7 mouse cellular contexts compared by ENCODE assay signal in genomic region chr12:104829596-104830282, GRCm38 (mm10). TPM values are rescaled to one million over a fixed set of nuclear protein-coding genes. Genes with fewer than 3 reads are reported as not detected.
A peak's percentile ranks its signal among the peaks of the same experiment; 100 is the strongest.
DNase-seq lines count a peak whose midpoint lies in the region; ATAC-seq and TF ChIP-seq lines count a peak whose summit lies in the region.

No protein-coding gene starts in this region.

- peak; percentile 35 for TF ChIP-seq CTCF in ES-Bruce4 (IDR thresholded peaks at IDR 0.05; ENCODE audit: low read depth, low read length)
- TF ChIP-seq CTCF in testis, adult 2 months (IDR thresholded peaks at IDR 0.05; ENCODE audit: control insufficient read depth, insufficient read depth, insufficient replicate concordance, low read depth, low read length) = peak; percentile 41; the same call in 1 of the 2 replicates

- intact Hi-C loops in gastrocnemius, postnatal 14 days (cut with DNase I; ENCODE audit: low total_unique reads) = no loop called here

- 36% methylated on average over 6 of the region's 6 CpGs for WGBS in lung, embryonic 16.5 days

- peak; percentile 81 for ATAC-seq in lung, embryonic 16.5 days (ENCODE audit: low read depth)
- ATAC-seq in activated CD4-positive, CD25-positive, alpha-beta regulatory T cell, adult 4 months = no peak

- no peak for TF ChIP-seq EP300 in ES-Bruce4 (IDR thresholded peaks at IDR 0.05; ENCODE audit: insufficient read depth, low read depth, low read length)

- H3K27ac ChIP-seq in ES-Bruce4 (ENCODE audit: insufficient read depth, low read length) = no peak overlapping the region
- H3K27ac ChIP-seq in lung, embryonic 16.5 days (ENCODE audit: low read length) = no peak overlapping the region
- no peak overlapping the region for H3K27ac ChIP-seq in testis, adult 2 months (ENCODE audit: control insufficient read depth, insufficient read depth, low read depth, low read length)

- H3K4me2 ChIP-seq in lung, embryonic 16.5 days (ENCODE audit: low read depth, low read length) = no peak overlapping the region

- H3K27me3 ChIP-seq in ES-Bruce4 (ENCODE audit: control insufficient read depth, insufficient read depth, low read length, poor library complexity, severe bottlenecking) = no peaks in the 10 kb centered on the region
- no peaks in the 10 kb centered on the region for H3K27me3 ChIP-seq in lung, embryonic 16.5 days (ENCODE audit: control insufficient read depth, insufficient read depth, low read depth, low read length)
- no peaks in the 10 kb centered on the region for H3K27me3 ChIP-seq in testis, adult 2 months (ENCODE audit: control insufficient read depth, insufficient read depth, low read length)

- H3K9ac ChIP-seq in ES-Bruce4 (ENCODE audit: low read depth, poor library complexity, severe bottlenecking) = no peak overlapping the region
- no peak overlapping the region for H3K9ac ChIP-seq in lung, embryonic 16.5 days (ENCODE audit: low read length)

- H3K9me3 ChIP-seq in ES-Bruce4 (replicated peaks; ENCODE audit: control insufficient read depth, insufficient read depth, low read length, poor library complexity, severe bottlenecking) = no peaks in the 10 kb centered on the region
- no peaks in the 10 kb centered on the region for H3K9me3 ChIP-seq in lung, embryonic 16.5 days (ENCODE audit: control insufficient read depth, low read length)

- H3K4me3 ChIP-seq in ES-Bruce4 (ENCODE audit: low read depth, low read length) = no peak overlapping the region
- H3K4me3 ChIP-seq in lung, embryonic 16.5 days (ENCODE audit: low read length) = no peak overlapping the region
- no peak overlapping the region for H3K4me3 ChIP-seq in testis, adult 2 months (ENCODE audit: control insufficient read depth, low read depth, low read length)

- no peak for TF ChIP-seq POLR2A in ES-Bruce4 (IDR thresholded peaks at IDR 0.05; ENCODE audit: insufficient read depth, low read length)
- no peak for TF ChIP-seq POLR2A in testis, adult 2 months (IDR thresholded peaks at IDR 0.05; ENCODE audit: control insufficient read depth, low read depth, low read length)

- peak; percentile 36 for DNase-seq in MN1 (ENCODE audit: low spot score)
- peak; percentile 56 for DNase-seq in gastrocnemius, postnatal 14 days
- DNase-seq in kidney, adult 11 months = peak; percentile 93

- peaks cover 5% of the 10 kb centered on the region for H3K4me1 ChIP-seq in ES-Bruce4 (ENCODE audit: control insufficient read depth, insufficient read depth, low read length)
- H3K4me1 ChIP-seq in lung, embryonic 16.5 days (replicated peaks; ENCODE audit: control insufficient read depth, insufficient read depth, low read length) = peaks cover 16% of the 10 kb centered on the region
- no peaks in the 10 kb centered on the region for H3K4me1 ChIP-seq in testis, adult 2 months (ENCODE audit: control insufficient read depth, insufficient read depth, low read length)

- H3K36me3 ChIP-seq in ES-Bruce4 (ENCODE audit: control insufficient read depth, insufficient read depth, low read length, poor library complexity, severe bottlenecking) = no peaks in the 10 kb centered on the region
- no peaks in the 10 kb centered on the region for H3K36me3 ChIP-seq in lung, embryonic 16.5 days (ENCODE audit: control insufficient read depth, insufficient read depth, low read length)
- no peaks in the 10 kb centered on the region for H3K36me3 ChIP-seq in testis, adult 2 months (ENCODE audit: control insufficient read depth, insufficient read depth, low read length)

RNA-seq across cellular contexts. Expression of gene Clmn, which starts 35.1 kb away (rescaled TPM):
- polyA plus RNA-seq in ES-Bruce4 (2011; ENCODE audit: insufficient read depth, insufficient read length, low read depth, missing spikeins) = 11.0 and 14.8 TPM in 2 replicates
- 1 to 10 TPM; 2.3 to 2.5 TPM for total RNA-seq in gastrocnemius, postnatal 14 days (2021)
- polyA plus RNA-seq in lung, embryonic 16.5 days (2015; fragmentation: Nextera tagmentation; extraction: Ambion mirVana) = 2.2 and 3.4 TPM in 2 replicates
- polyA plus RNA-seq in testis, adult 2 months (2012; rRNA removed) = 117 and 119 TPM in 2 replicates
- polyA plus RNA-seq in activated CD4-positive, CD25-positive, alpha-beta regulatory T cell, adult 4 months (2017; shearing (Covaris generic)) = under 1 TPM in 1 of 2 experiments, not detected in 1; 0.04 TPM

Comparison
In these comparisons a context has a peak if more than half of its experiments do, and no peak if none do; other contexts are left out.
1. DNase-seq: peak in every context shown above with its lines; median percentile 93 in kidney, adult 11 months; 56 in gastrocnemius, postnatal 14 days; 36 in MN1.